Mouse (Mus musculus) testis, adult 2 months (tissue): ENCODE data around the gene Gm10553.
"Not testable (repeated sequence)": the region's sequence is repeated elsewhere in the genome, so short reads cannot be mapped to it uniquely, and the experiment has no call there.

Experiments
- CTCF ChIP-seq: fragments of 200-500 bp; IDR thresholded peaks from 2 replicates; pipeline ENCODE4 v1.5.1; 2012; ENCODE audit warnings: low read depth, mild to moderate bottlenecking, inconsistent platforms, low read length, moderate library complexity; ENCODE audit not compliant: control insufficient read depth, insufficient read depth, insufficient replicate concordance
- POLR2A ChIP-seq: fragments of 200-500 bp; IDR thresholded peaks from 2 replicates; pipeline ENCODE4 v1.6.1; 2012; ENCODE audit warnings: low read depth, mild to moderate bottlenecking, inconsistent platforms, low read length, moderate library complexity; ENCODE audit not compliant: control insufficient read depth

DNA sequence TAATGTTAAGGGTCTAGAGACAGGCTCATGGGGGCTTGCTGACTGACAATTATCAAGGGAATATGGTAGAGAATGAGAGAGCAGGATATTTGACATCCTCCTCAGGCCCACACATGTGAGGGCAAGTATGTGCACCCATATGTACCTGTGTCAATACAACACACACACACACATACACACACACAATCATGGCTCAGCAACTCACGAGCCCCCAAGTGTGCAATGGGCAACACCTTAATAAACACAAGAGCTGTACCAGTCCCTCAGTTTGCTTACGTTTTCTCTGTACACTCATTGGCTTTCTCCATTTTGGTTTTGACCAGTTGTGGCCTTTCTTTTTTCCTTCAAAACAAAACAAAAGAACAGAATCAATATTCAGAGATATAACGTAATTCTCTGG is 15.2 kb upstream of the Gm10553 start:
- not testable (repeated sequence) for TF ChIP-seq CTCF, POLR2A
